Mouse (Mus musculus) B cell, adult 2 months (primary cell): ENCODE measurements around the gene Uggt2.
"Not testable (repeated sequence)": the region's sequence is repeated elsewhere in the genome, so short reads cannot be mapped to it uniquely, and the experiment has no call there.

ENCODE experiments used
- DNase-seq, 2 experiments: peaks; one replicate each; pipeline ENCODE4 v3.0.0; 2022

Gene Uggt2

GRCm38 (mm10) chr14:119027675-119028253 is 71.5 kb downstream of the Uggt2 start:
- DNase-seq = no peak

- DNase-seq = peak; percentile 82 to 84
Observed at GRCm38 (mm10) chr14:119027130-119027529, 72.1 kb downstream of the Uggt2 start.

GRCm38 (mm10) chr14:119025889-119026288 is 73.3 kb downstream of the Uggt2 start:
- DNase-seq = peak; percentile 43 to 46

- DNase-seq = no peak
Observed at GRCm38 (mm10) chr14:119013549-119013948, 85.7 kb downstream of the Uggt2 start.

- peak; percentile 52 to 57 for DNase-seq
Observed at GRCm38 (mm10) chr14:119012607-119013431, 86.4 kb downstream of the Uggt2 start.

GRCm38 (mm10) chr14:119009531-119009930 is 89.7 kb downstream of the Uggt2 start:
- no peak for DNase-seq

- peak in 1 of 2 experiments; percentile 11 for DNase-seq
Observed at GRCm38 (mm10) chr14:119008031-119008590, 91.1 kb downstream of the Uggt2 start.

- DNase-seq = peak; percentile 95
Observed at GRCm38 (mm10) chr14:119007103-119007951, 91.9 kb downstream of the Uggt2 start.

GRCm38 (mm10) chr14:119006441-119007102 is 92.7 kb downstream of the Uggt2 start:
- DNase-seq = peak; percentile 46 to 47

GRCm38 (mm10) chr14:119005834-119006233 is 93.4 kb downstream of the Uggt2 start:
- no peak for DNase-seq

GRCm38 (mm10) chr14:119003320-119003719 is 95.9 kb downstream of the Uggt2 start:
- peak; percentile 69 to 75 for DNase-seq

GRCm38 (mm10) chr14:118995226-118995925 is 103.9 kb downstream of the Uggt2 start:
- no peak for DNase-seq

GRCm38 (mm10) chr14:118987523-118988496 is 111.4 kb downstream of the Uggt2 start:
- DNase-seq = no peak

GRCm38 (mm10) chr14:118986653-118987522 is 112.3 kb downstream of the Uggt2 start:
- peak; percentile 80 to 82 for DNase-seq

- DNase-seq = no peak
Observed at GRCm38 (mm10) chr14:118984161-118984560, 115.1 kb downstream of the Uggt2 start.

- no peak for DNase-seq
Observed at GRCm38 (mm10) chr14:118983396-118983795, 115.8 kb downstream of the Uggt2 start.

- peak; percentile 19 to 25 for DNase-seq
Observed at GRCm38 (mm10) chr14:118982429-118983045, 116.7 kb downstream of the Uggt2 start.

- DNase-seq = not testable (repeated sequence)
Observed at GRCm38 (mm10) chr14:118981711-118982428, 117.4 kb downstream of the Uggt2 start.
